Mouse (Mus musculus): ENCODE measurements around the gene Ldhc. TPM values are rescaled to one million over a fixed set of nuclear protein-coding genes. Genes with fewer than 3 reads are reported as not detected.
"Not testable (repeated sequence)": the region's sequence is repeated elsewhere in the genome, so short reads cannot be mapped to it uniquely, and the experiment has no call there.

Ldhc gene
- polyA plus RNA-seq (2016; fragmentation: Nextera tagmentation; extraction: Ambion mirVana), result not detected in 2 replicates

GRCm38 (mm10) chr7:46860996-46861395 lies at the start of gene Ldhc:
Gene Ldhc (plus strand): TSS chr7:46861203.
- Histone ChIP-seq H3K9me3 (replicated peaks) (no peaks in the 10 kb centered on the region), H3K4me1 (replicated peaks) (no peaks in the 10 kb centered on the region), H3K9ac (no peak within 1 kb of the TSS), H3K36me3 (peaks cover 8% of the 10 kb centered on the region), H3K4me2 (no peak within 1 kb of the TSS), H3K4me3 (no peak within 1 kb of the TSS), H3K27me3 (replicated peaks) (no peaks in the 10 kb centered on the region), H3K27ac (ENCODE audit: poor library complexity, severe bottlenecking) (no peak within 1 kb of the TSS)
- 39% methylated on average over 10 of the region's 10 CpGs for WGBS
- ATAC-seq (ENCODE audit: insufficient number of reproducible peaks, low FRiP score), result no peak

- no peak overlapping the region for H3K27ac ChIP-seq (ENCODE audit: poor library complexity, severe bottlenecking)
- ATAC-seq (ENCODE audit: insufficient number of reproducible peaks, low FRiP score), result no peak
- H3K9me3 ChIP-seq (replicated peaks), result no peaks in the 10 kb centered on the region
- no peak overlapping the region for H3K9ac ChIP-seq
- no peak overlapping the region for H3K4me2 ChIP-seq
- no peaks in the 10 kb centered on the region for H3K4me1 ChIP-seq (replicated peaks)
- H3K36me3 ChIP-seq, result peaks cover 83% of the 10 kb centered on the region
- 86% methylated on average over 4 of the region's 4 CpGs for whole genome bisulfite sequencing
- H3K4me3 ChIP-seq, result no peak overlapping the region
- no peaks in the 10 kb centered on the region for H3K27me3 ChIP-seq (replicated peaks)
Observed at GRCm38 (mm10) chr7:46814012-46814411, 47.0 kb upstream of the Ldhc start.

- not testable (repeated sequence) for H3K9ac ChIP-seq; ATAC-seq (ENCODE audit: insufficient number of reproducible peaks, low FRiP score); H3K4me1 ChIP-seq (replicated peaks); H3K27me3 ChIP-seq (replicated peaks); H3K9me3 ChIP-seq (replicated peaks); H3K4me3 ChIP-seq; H3K27ac ChIP-seq (ENCODE audit: poor library complexity, severe bottlenecking); H3K4me2 ChIP-seq
- H3K36me3 ChIP-seq, result peaks cover 69% of the 10 kb centered on the region
- 93% methylated on average over 15 of the region's 15 CpGs for WGBS
Observed at GRCm38 (mm10) chr7:46820876-46821632, 39.9 kb upstream of the Ldhc start.

GRCm38 (mm10) chr7:46827046-46827802 lies 33.8 kb upstream of the Ldhc start:
- Histone ChIP-seq H3K4me1 (replicated peaks) (peaks cover 35% of the 10 kb centered on the region), H3K27me3 (replicated peaks) (no peaks in the 10 kb centered on the region), H3K9me3 (replicated peaks) (no peaks in the 10 kb centered on the region), H3K4me2 (peak overlapping the region; percentile 33; the same call in 1 of the 2 replicates), H3K27ac (ENCODE audit: poor library complexity, severe bottlenecking) (peak overlapping the region; percentile 28; the same call in 1 of the 2 replicates), H3K4me3 (no peak overlapping the region), H3K9ac (no peak overlapping the region; the same call in 1 of the 2 replicates), H3K36me3 (peaks cover 19% of the 10 kb centered on the region)
- ATAC-seq (ENCODE audit: insufficient number of reproducible peaks, low FRiP score), result no peak
- 51% methylated on average over 20 of the region's 20 CpGs for WGBS

- 79% methylated on average over 2 of the region's 2 CpGs for WGBS
- Histone ChIP-seq H3K9me3 (replicated peaks) (no peaks in the 10 kb centered on the region), H3K9ac (no peak overlapping the region), H3K27ac (ENCODE audit: poor library complexity, severe bottlenecking) (peak overlapping the region; percentile 28; the same call in 1 of the 2 replicates), H3K27me3 (replicated peaks) (no peaks in the 10 kb centered on the region), H3K4me2 (peak overlapping the region; percentile 33; the same call in 1 of the 2 replicates), H3K36me3 (peaks cover 13% of the 10 kb centered on the region), H3K4me3 (no peak overlapping the region), H3K4me1 (replicated peaks) (peaks cover 35% of the 10 kb centered on the region)
- no peak for ATAC-seq (ENCODE audit: insufficient number of reproducible peaks, low FRiP score)
Observed at GRCm38 (mm10) chr7:46827803-46828184, 33.2 kb upstream of the Ldhc start.

GRCm38 (mm10) chr7:46829911-46830310 lies 31.1 kb upstream of the Ldhc start:
- Histone ChIP-seq H3K9ac (no peak overlapping the region), H3K4me2 (no peak overlapping the region), H3K4me3 (no peak overlapping the region), H3K4me1 (replicated peaks) (peaks cover 44% of the 10 kb centered on the region), H3K27ac (ENCODE audit: poor library complexity, severe bottlenecking) (no peak overlapping the region), H3K36me3 (no peaks in the 10 kb centered on the region), H3K9me3 (replicated peaks) (no peaks in the 10 kb centered on the region), H3K27me3 (replicated peaks) (no peaks in the 10 kb centered on the region)
- 82% methylated on average over 12 of the region's 12 CpGs for WGBS
- no peak for ATAC-seq (ENCODE audit: insufficient number of reproducible peaks, low FRiP score)

- H3K36me3 ChIP-seq, result no peaks in the 10 kb centered on the region
- H3K4me1 ChIP-seq (replicated peaks), result peaks cover 48% of the 10 kb centered on the region
- ATAC-seq (ENCODE audit: insufficient number of reproducible peaks, low FRiP score), result peak; percentile 47; the same call in 1 of the 2 replicates
- H3K27me3 ChIP-seq (replicated peaks), result no peaks in the 10 kb centered on the region
- no peak overlapping the region for H3K4me2 ChIP-seq
- H3K27ac ChIP-seq (ENCODE audit: poor library complexity, severe bottlenecking), result peak overlapping the region; percentile 87
- no peak overlapping the region for H3K9ac ChIP-seq
- no peaks in the 10 kb centered on the region for H3K9me3 ChIP-seq (replicated peaks)
- no peak overlapping the region for H3K4me3 ChIP-seq
- 30% methylated on average over 13 of the region's 13 CpGs for WGBS
Observed at GRCm38 (mm10) chr7:46830799-46831590, 30.0 kb upstream of the Ldhc start.

GRCm38 (mm10) chr7:46831693-46832092 lies 29.3 kb upstream of the Ldhc start:
- H3K27ac ChIP-seq (ENCODE audit: poor library complexity, severe bottlenecking), result peak overlapping the region; percentile 87
- no peak overlapping the region for H3K9ac ChIP-seq
- H3K36me3 ChIP-seq, result no peaks in the 10 kb centered on the region
- WGBS, result 66% methylated on average over 8 of the region's 8 CpGs
- H3K9me3 ChIP-seq (replicated peaks), result no peaks in the 10 kb centered on the region
- H3K27me3 ChIP-seq (replicated peaks), result no peaks in the 10 kb centered on the region
- H3K4me3 ChIP-seq, result no peak overlapping the region
- H3K4me2 ChIP-seq, result no peak overlapping the region
- no peak for ATAC-seq (ENCODE audit: insufficient number of reproducible peaks, low FRiP score)
- peaks cover 48% of the 10 kb centered on the region for H3K4me1 ChIP-seq (replicated peaks)

GRCm38 (mm10) chr7:46832112-46832810 lies 28.7 kb upstream of the Ldhc start:
- not testable (repeated sequence) for H3K9ac ChIP-seq; H3K27ac ChIP-seq (ENCODE audit: poor library complexity, severe bottlenecking)

GRCm38 (mm10) chr7:46833266-46833665 lies 27.7 kb upstream of the Ldhc start:
- peak; percentile 74 for ATAC-seq (ENCODE audit: insufficient number of reproducible peaks, low FRiP score)
- Histone ChIP-seq H3K27ac (ENCODE audit: poor library complexity, severe bottlenecking) (no peak overlapping the region; the same call in 1 of the 2 replicates), H3K4me2 (no peak overlapping the region), H3K4me3 (no peak overlapping the region), H3K9ac (no peak overlapping the region), H3K36me3 (no peaks in the 10 kb centered on the region), H3K4me1 (replicated peaks) (peaks cover 41% of the 10 kb centered on the region), H3K9me3 (replicated peaks) (no peaks in the 10 kb centered on the region), H3K27me3 (replicated peaks) (no peaks in the 10 kb centered on the region)
- WGBS, result 20% methylated on average over 6 of the region's 6 CpGs

More at GRCm38 (mm10) chr7:46832112-46832810, 28.7 kb upstream of the Ldhc start:
- 83% methylated on average over 11 of the region's 11 CpGs for WGBS
- H3K27me3 ChIP-seq (replicated peaks); H3K9me3 ChIP-seq (replicated peaks); H3K4me3 ChIP-seq; H3K36me3 ChIP-seq; H3K4me2 ChIP-seq; ATAC-seq (ENCODE audit: insufficient number of reproducible peaks, low FRiP score): not testable (repeated sequence)
- H3K4me1 ChIP-seq (replicated peaks), result peaks cover 44% of the 10 kb centered on the region

Measured in heart, embryonic 12.5 days (tissue).